Comparison of ENCODE assay signal across 8 mouse cellular contexts in the genomic region with DNA sequence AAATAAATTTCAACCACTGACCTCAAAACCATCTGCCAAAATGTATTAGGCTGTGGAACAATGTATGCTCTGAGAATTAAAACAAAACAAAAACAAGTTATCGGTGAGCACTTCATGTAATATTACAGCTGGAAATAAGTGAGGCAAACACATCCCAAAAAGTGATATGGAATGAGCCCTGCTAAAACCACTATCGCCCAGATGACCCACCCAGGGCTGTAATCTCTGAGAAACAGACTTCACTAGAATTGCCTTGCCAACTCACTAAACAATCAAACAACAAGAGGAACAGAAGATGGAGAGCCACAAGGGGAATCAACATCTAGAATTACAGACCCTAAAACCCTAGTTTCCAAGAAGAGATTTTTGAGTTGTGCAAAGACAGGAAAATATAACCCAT. TPM values are rescaled to one million over a fixed set of nuclear protein-coding genes. Genes with fewer than 3 reads are reported as not detected.
DNase-seq lines count a peak whose midpoint lies in the region; ATAC-seq and TF ChIP-seq lines count a peak whose summit lies in the region.

No protein-coding gene starts in this region.

- H3K9ac ChIP-seq in embryonic facial prominence, embryonic 13.5 days, result peak overlapping the region; percentile 89; the same call in 1 of the 2 replicates
- H3K9ac ChIP-seq in intestine, postnatal 0 days (ENCODE audit: low read depth, low read length), result no peak overlapping the region
- H3K9ac ChIP-seq in neural tube, embryonic 14.5 days (replicated peaks; ENCODE audit: low read depth, low read length), result no peak overlapping the region; the same call in 1 of the 2 replicates

- TF ChIP-seq POLR2A in lung, adult 2 months (IDR thresholded peaks at IDR 0.05; ENCODE audit: borderline replicate concordance, extremely low read depth, low read depth, low read length), result no peak

- peak overlapping the region; percentile 76 for H3K4me3 ChIP-seq in lung, adult 2 months (replicated peaks; ENCODE audit: extremely low read depth, low read depth, low read length)
- peak overlapping the region; percentile 86; the same call in 1 of the 2 replicates for H3K4me3 ChIP-seq in embryonic facial prominence, embryonic 13.5 days
- H3K4me3 ChIP-seq in intestine, postnatal 0 days (ENCODE audit: low read depth, low read length), result peak overlapping the region; percentile 85; the same call in 1 of the 2 replicates
- peak overlapping the region; percentile 84; the same call in 1 of the 2 replicates for H3K4me3 ChIP-seq in neural tube, embryonic 14.5 days (ENCODE audit: low read depth, low read length)

- H3K36me3 ChIP-seq in embryonic facial prominence, embryonic 13.5 days, result peaks cover 7% of the 10 kb centered on the region; the same call in 1 of the 2 replicates
- peaks cover 4% of the 10 kb centered on the region; the same call in 1 of the 2 replicates for H3K36me3 ChIP-seq in intestine, postnatal 0 days (ENCODE audit: control insufficient read depth, insufficient read depth)
- H3K36me3 ChIP-seq in neural tube, embryonic 14.5 days (ENCODE audit: control insufficient read depth, insufficient read depth, low read length), result peaks cover 5% of the 10 kb centered on the region; the same call in 1 of the 2 replicates

- H3K27me3 ChIP-seq in embryonic facial prominence, embryonic 13.5 days, result no peaks in the 10 kb centered on the region
- no peaks in the 10 kb centered on the region for H3K27me3 ChIP-seq in intestine, postnatal 0 days (replicated peaks; ENCODE audit: control insufficient read depth, insufficient read depth, low read length)
- no peaks in the 10 kb centered on the region for H3K27me3 ChIP-seq in neural tube, embryonic 14.5 days (ENCODE audit: control insufficient read depth, insufficient read depth, low read length)

- no peak for ATAC-seq in embryonic facial prominence, embryonic 13.5 days (ENCODE audit: insufficient number of reproducible peaks, insufficient read depth, low FRiP score, low TSS enrichment, low read depth)
- no peak for ATAC-seq in intestine, postnatal 0 days
- ATAC-seq in neural tube, embryonic 14.5 days (ENCODE audit: low read depth), result no peak

- H3K4me1 ChIP-seq in lung, adult 2 months (ENCODE audit: control insufficient read depth, insufficient read depth, low read length), result peaks cover 4% of the 10 kb centered on the region; the same call in 1 of the 2 replicates
- H3K4me1 ChIP-seq in embryonic facial prominence, embryonic 13.5 days, result peaks cover 21% of the 10 kb centered on the region
- H3K4me1 ChIP-seq in intestine, postnatal 0 days (replicated peaks; ENCODE audit: control insufficient read depth, insufficient read depth, low read length), result no peaks in the 10 kb centered on the region
- peaks cover 22% of the 10 kb centered on the region for H3K4me1 ChIP-seq in neural tube, embryonic 14.5 days (ENCODE audit: control insufficient read depth, insufficient read depth, low read length)

- no peaks in the 10 kb centered on the region for H3K9me3 ChIP-seq in embryonic facial prominence, embryonic 13.5 days
- no peaks in the 10 kb centered on the region for H3K9me3 ChIP-seq in intestine, postnatal 0 days (ENCODE audit: control insufficient read depth)
- H3K9me3 ChIP-seq in neural tube, embryonic 14.5 days (ENCODE audit: control insufficient read depth, low read length), result no peaks in the 10 kb centered on the region

- WGBS in lung, adult 2 months, result 51% methylated on average over 2 of the region's 2 CpGs
- 86% methylated on average over 2 of the region's 2 CpGs for WGBS in embryonic facial prominence, embryonic 13.5 days
- 68% methylated on average over 2 of the region's 2 CpGs for WGBS in intestine, postnatal 0 days
- WGBS in neural tube, embryonic 14.5 days, result 83% methylated on average over 2 of the region's 2 CpGs

- peak overlapping the region; percentile 76 for H3K4me2 ChIP-seq in embryonic facial prominence, embryonic 13.5 days
- H3K4me2 ChIP-seq in intestine, postnatal 0 days (replicated peaks; ENCODE audit: low read depth), result peak overlapping the region; percentile 66
- peak overlapping the region; percentile 52 for H3K4me2 ChIP-seq in neural tube, embryonic 14.5 days (ENCODE audit: low read depth, low read length)

- DNase-seq in lung, adult 2 months, result no peak
- no peak for DNase-seq in lung, postnatal 10 days
- no peak for DNase-seq in adrenal gland, adult 18-20 months (ENCODE audit: low spot score in 2 of 2)
- no peak for DNase-seq in kidney, postnatal 36 days
- no peak for DNase-seq in layer of hippocampus, postnatal 14 days (ENCODE audit: low spot score in 2 of 2)

- no peak for TF ChIP-seq CTCF in lung, adult 2 months (IDR thresholded peaks at IDR 0.05; ENCODE audit: insufficient read depth, low read length)
- TF ChIP-seq CTCF in intestine, postnatal 0 days (IDR thresholded peaks at IDR 0.05; ENCODE audit: low read depth), result no peak

- no peak overlapping the region for H3K27ac ChIP-seq in embryonic facial prominence, embryonic 13.5 days
- H3K27ac ChIP-seq in intestine, postnatal 0 days (ENCODE audit: low read depth, low read length), result no peak overlapping the region
- no peak overlapping the region for H3K27ac ChIP-seq in neural tube, embryonic 14.5 days (ENCODE audit: low read depth, low read length)

RNA-seq across cellular contexts. Expression of gene Tmx1, which starts 0.8 kb away (rescaled TPM):
- 5.2 and 9.1 TPM in 2 replicates for polyA plus RNA-seq in lung, adult 2 months (2012; rRNA removed)
- 93.2 and 105 TPM in 2 replicates for polyA plus RNA-seq in embryonic facial prominence, embryonic 13.5 days (2015; fragmentation: Nextera tagmentation; extraction: Ambion mirVana)
- polyA plus RNA-seq in intestine, postnatal 0 days (2015; fragmentation: Nextera tagmentation; extraction: Ambion mirVana), result 64.4 and 70.7 TPM in 2 replicates
- polyA plus RNA-seq in neural tube, embryonic 14.5 days (2014; fragmentation: Nextera tagmentation; extraction: Ambion mirVana), result 94.7 and 131 TPM in 2 replicates
- 10 to 100 TPM; 40.2 to 46.3 TPM for total RNA-seq in adrenal gland, adult 18-20 months (2021)
- total RNA-seq in layer of hippocampus, postnatal 14 days (2021), result 10 to 100 TPM; 35.4 to 36.1 TPM
